Mouse (Mus musculus) midbrain, postnatal 0 days (tissue): ENCODE data around the gene Taf1c. TPM values are rescaled to one million over a fixed set of nuclear protein-coding genes. Genes with fewer than 3 reads are reported as not detected.

Experiments
- ATAC-seq: fragments of 200-750 bp; cut with Nextera tagmentation; 2 replicates; pipeline ENCODE4 v1.8.0; 2017; ENCODE audit warnings: moderate number of reproducible peaks, mild to moderate bottlenecking, moderate TSS enrichment, moderate library complexity; ENCODE audit not compliant: low FRiP score
- DNase-seq: peaks from one replicate; pipeline ENCODE4 v3.0.0-alpha.2; 2015; ENCODE audit warnings: low spot score
- H3K27ac ChIP-seq: fragments of 300-500 bp; sonication (generic); 2 replicates; pipeline ENCODE4 v1.5.1; 2014; ENCODE audit warnings: low read depth, mild to moderate bottlenecking, low read length, mixed read lengths
- H3K27me3 ChIP-seq: fragments of 300-500 bp; sonication (generic); 2 replicates; pipeline ENCODE4 v1.6.1; 2014; ENCODE audit warnings: low read length, control low read depth, mixed read lengths; ENCODE audit not compliant: insufficient read depth
- H3K36me3 ChIP-seq: fragments of 300-500 bp; sonication (generic); 2 replicates; pipeline ENCODE4 v1.6.1; 2014; ENCODE audit warnings: low read length, control low read depth, mixed read lengths; ENCODE audit not compliant: insufficient read depth
- H3K4me1 ChIP-seq: fragments of 300-500 bp; sonication (generic); 2 replicates; pipeline ENCODE4 v1.6.1; 2014; ENCODE audit warnings: mild to moderate bottlenecking, control low read depth, antibody characterized with exemption, low read length, mixed read lengths; ENCODE audit not compliant: insufficient read depth
- H3K4me2 ChIP-seq: fragments of 300-500 bp; sonication (generic); 2 replicates; pipeline ENCODE4 v1.6.1; 2014; ENCODE audit warnings: low read depth, mild to moderate bottlenecking, low read length, mixed read lengths; ENCODE audit not compliant: poor library complexity, severe bottlenecking
- H3K4me3 ChIP-seq: fragments of 300-500 bp; sonication (generic); 2 replicates; pipeline ENCODE4 v1.5.1; 2014; ENCODE audit warnings: low read depth, mild to moderate bottlenecking, low read length, moderate library complexity
- H3K9ac ChIP-seq: fragments of 300-500 bp; sonication (generic); replicated peaks from 2 replicates; pipeline ENCODE4 v1.6.1; 2014; ENCODE audit warnings: mild to moderate bottlenecking, low read length, moderate library complexity, mixed read lengths; ENCODE audit not compliant: poor library complexity, severe bottlenecking
- H3K9me3 ChIP-seq: fragments of 300-500 bp; sonication (generic); 2 replicates; pipeline ENCODE4 v1.6.1; 2016; ENCODE audit warnings: low read length, control low read depth
- CTCF ChIP-seq: IDR thresholded peaks from 2 replicates; pipeline ENCODE4 v1.5.1; 2016; ENCODE audit warnings: antibody characterized with exemption, mild to moderate bottlenecking
- WGBS: fragments of 180-500 bp; shearing (Covaris S2); extraction: QIAGEN DNeasy Blood & Tissue Kit; methylation state at CpG from one replicate; pipeline ENCODE4 v1.1.7; 2014; 5-methylcytosine and 5-hydroxymethylcytosine counted together
- polyA plus RNA-seq: library from polyadenylated mRNA; unstranded; fragments of >200 nt; fragmentation: Nextera tagmentation; extraction: Ambion mirVana; gene quantifications from 2 replicates; pipeline ENCODE4 v1.2.1, GENCODE M21; 2015
- total RNA-seq: library from RNA; depleted of rRNA; stranded (reverse); fragments of >200 nt; gene quantifications from 2 replicates; pipeline ENCODE4 v1.2.3, GENCODE M21; 2014

The Taf1c gene
- total and polyA plus RNA-seq, 2 experiments from 2014 or later = 9.6 to 22.5 TPM

- no peaks in the 10 kb centered on the region for H3K9me3 ChIP-seq
- no peak for TF ChIP-seq CTCF
- H3K27me3 ChIP-seq = no peaks in the 10 kb centered on the region
- no peak overlapping the region for H3K4me2 ChIP-seq
- H3K36me3 ChIP-seq = no peaks in the 10 kb centered on the region
- 91% methylated on average over 7 of the region's 7 CpGs for WGBS
- ATAC-seq (no peak), DNase-seq (no peak)
- no peak overlapping the region for H3K9ac ChIP-seq
- H3K27ac ChIP-seq = no peak overlapping the region
- H3K4me3 ChIP-seq = no peak overlapping the region
- H3K4me1 ChIP-seq = no peaks in the 10 kb centered on the region
Observed at GRCm38 (mm10) chr8:119591456-119591855, 13.6 kb downstream of the Taf1c start.

GRCm38 (mm10) chr8:119590348-119590747, 14.7 kb downstream of the Taf1c start:
- no peak for TF ChIP-seq CTCF
- H3K4me1 ChIP-seq = no peaks in the 10 kb centered on the region
- no peaks in the 10 kb centered on the region for H3K27me3 ChIP-seq
- no peak overlapping the region for H3K9ac ChIP-seq
- ATAC-seq = no peak
- no peak overlapping the region for H3K4me3 ChIP-seq
- WGBS = 86% methylated on average over 14 of the region's 14 CpGs
- no peaks in the 10 kb centered on the region for H3K9me3 ChIP-seq
- DNase-seq = no peak
- H3K4me2 ChIP-seq = no peak overlapping the region
- no peaks in the 10 kb centered on the region for H3K36me3 ChIP-seq
- no peak overlapping the region for H3K27ac ChIP-seq

GRCm38 (mm10) chr8:119588844-119589243, 16.2 kb downstream of the Taf1c start:
- no peaks in the 10 kb centered on the region for H3K27me3 ChIP-seq
- no peaks in the 10 kb centered on the region for H3K36me3 ChIP-seq
- WGBS = 20% methylated on average over 10 of the region's 10 CpGs
- no peak for TF ChIP-seq CTCF
- no peak for ATAC-seq
- no peaks in the 10 kb centered on the region for H3K4me1 ChIP-seq
- no peak overlapping the region for H3K27ac ChIP-seq
- no peak overlapping the region for H3K4me3 ChIP-seq
- H3K4me2 ChIP-seq = no peak overlapping the region
- no peaks in the 10 kb centered on the region for H3K9me3 ChIP-seq
- DNase-seq = no peak
- H3K9ac ChIP-seq = no peak overlapping the region

DNA sequence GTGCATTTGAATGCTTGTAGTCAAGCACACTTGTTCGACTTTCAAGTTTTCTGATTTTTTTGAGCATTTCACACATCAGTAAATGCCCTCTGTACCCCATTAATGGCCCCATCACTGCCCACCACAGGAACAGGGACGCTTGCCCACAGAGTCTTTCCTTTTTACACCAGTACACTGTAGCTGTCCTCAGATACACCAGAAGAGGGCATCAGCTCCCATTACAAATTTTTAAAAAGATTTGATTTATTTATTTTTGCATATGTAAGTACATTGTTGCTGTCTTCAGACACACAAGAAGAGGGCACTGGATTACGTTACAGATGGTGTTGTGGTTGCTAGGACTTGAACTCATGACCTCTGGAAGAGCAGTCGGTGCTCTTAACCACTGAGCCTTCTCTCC, 16.7 kb downstream of the Taf1c start:
- H3K9ac ChIP-seq = no peak overlapping the region
- H3K4me2 ChIP-seq = no peak overlapping the region
- ATAC-seq (no peak), DNase-seq (no peak)
- H3K4me1 ChIP-seq = no peaks in the 10 kb centered on the region
- H3K9me3 ChIP-seq = no peaks in the 10 kb centered on the region
- TF ChIP-seq CTCF = peak; percentile 59
- H3K4me3 ChIP-seq = no peak overlapping the region
- H3K36me3 ChIP-seq = no peaks in the 10 kb centered on the region
- WGBS = 60% methylated on average over 4 of the region's 4 CpGs
- H3K27me3 ChIP-seq = no peaks in the 10 kb centered on the region
- no peak overlapping the region for H3K27ac ChIP-seq

GRCm38 (mm10) chr8:119585901-119586300, 19.1 kb downstream of the Taf1c start:
- ATAC-seq (no peak), DNase-seq (no peak)
- no peaks in the 10 kb centered on the region for H3K27me3 ChIP-seq
- no peaks in the 10 kb centered on the region for H3K4me1 ChIP-seq
- TF ChIP-seq CTCF = no peak
- no peak overlapping the region for H3K27ac ChIP-seq
- H3K4me3 ChIP-seq = peak overlapping the region; percentile 26
- H3K4me2 ChIP-seq = peak overlapping the region; percentile 51
- no peaks in the 10 kb centered on the region for H3K36me3 ChIP-seq
- H3K9me3 ChIP-seq = no peaks in the 10 kb centered on the region
- WGBS = 25% methylated on average over 22 of the region's 24 CpGs
- no peak overlapping the region; the same call in 1 of the 2 replicates for H3K9ac ChIP-seq

GRCm38 (mm10) chr8:119580441-119581161, 24.4 kb downstream of the Taf1c start:
- H3K27me3 ChIP-seq = no peaks in the 10 kb centered on the region
- H3K9ac ChIP-seq = no peak overlapping the region
- ATAC-seq (no peak), DNase-seq (no peak)
- no peaks in the 10 kb centered on the region for H3K4me1 ChIP-seq
- WGBS = 90% methylated on average over 5 of the region's 5 CpGs
- H3K4me2 ChIP-seq = no peak overlapping the region
- no peaks in the 10 kb centered on the region for H3K9me3 ChIP-seq
- no peaks in the 10 kb centered on the region for H3K36me3 ChIP-seq
- H3K4me3 ChIP-seq = no peak overlapping the region
- H3K27ac ChIP-seq = no peak overlapping the region
- TF ChIP-seq CTCF = no peak
